Mouse (Mus musculus): ENCODE results near the gene Dstn. TPM values are rescaled to one million over a fixed set of nuclear protein-coding genes. Genes with fewer than 3 reads are reported as not detected.

Dstn gene
- total RNA-seq, 2 experiments from 2014 or later: 21.0 to 27.2 TPM

DNA sequence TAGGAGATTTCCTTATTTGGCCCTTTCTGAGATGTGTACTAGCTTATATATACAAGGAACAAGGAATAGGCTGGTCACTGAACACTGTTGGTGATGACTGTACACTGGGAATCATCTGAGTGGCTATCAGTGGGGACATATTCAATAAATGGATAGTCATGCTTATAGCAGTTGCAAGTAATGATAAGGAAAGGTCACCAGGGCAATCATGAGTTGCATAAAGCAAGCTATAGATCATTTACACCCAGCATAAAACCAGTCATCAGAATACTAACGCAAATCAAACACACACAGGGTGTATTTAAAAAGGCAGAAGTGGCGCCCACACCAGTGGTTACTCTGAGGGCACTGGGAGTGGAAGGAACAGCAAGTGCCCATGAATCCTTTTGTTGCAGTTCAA, 2.9 kb upstream of the Dstn start:
- intact Hi-C loops (cut with DNase I): loop anchor here (5.0 kb wide), 1 partner anchor 45 kb away; no protein-coding TSS in a partner anchor
- no peak for DNase-seq

DNA sequence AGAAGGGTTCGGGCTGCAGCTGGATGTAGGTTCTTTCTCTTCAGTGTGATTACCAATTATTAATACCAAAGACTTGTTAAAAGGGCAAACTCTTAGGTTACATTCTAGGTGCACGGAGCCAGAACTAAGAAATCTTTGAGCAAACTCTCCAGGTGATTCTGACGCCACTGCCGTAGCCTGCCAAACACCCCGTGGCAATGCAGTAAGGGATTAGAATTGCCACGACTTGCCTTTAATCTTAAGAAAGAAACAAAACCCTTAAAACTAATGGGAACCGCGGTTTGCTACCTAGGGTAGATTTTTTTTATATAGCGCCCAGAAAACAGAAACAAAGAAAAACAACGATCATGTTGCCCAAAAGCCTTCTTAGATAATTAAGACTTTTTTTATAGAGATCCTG, 899 bp upstream of the Dstn start:
- no peak for DNase-seq
- intact Hi-C loops (cut with DNase I): loop anchor here (5.0 kb wide), 1 partner anchor 47 kb away; no protein-coding TSS in a partner anchor

- intact Hi-C loops (cut with DNase I): loop anchor here (5.0 kb wide), 1 partner anchor 52 kb away; no protein-coding TSS in a partner anchor
Observed at GRCm38 (mm10) chr2:143915600-143916135, 548 bp downstream of the Dstn start.

DNA sequence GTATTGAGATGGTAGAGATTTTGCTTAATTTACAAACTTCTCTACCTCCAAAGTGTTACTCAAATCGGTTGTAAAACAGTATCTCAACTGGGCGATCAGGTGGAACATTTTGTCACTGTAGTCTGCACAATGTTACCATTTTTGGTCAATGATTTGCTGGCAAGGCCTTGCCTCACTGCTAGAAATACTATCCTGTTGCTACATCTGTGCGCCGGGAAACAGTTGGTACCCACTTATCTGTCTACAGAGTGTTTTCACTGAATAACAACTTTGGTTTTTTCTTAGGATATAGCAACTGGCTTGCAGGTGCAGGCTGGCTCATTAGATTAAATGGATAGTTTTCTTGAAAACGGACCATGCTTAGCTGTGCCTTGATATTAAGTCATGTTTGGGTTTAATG, 1.1 kb downstream of the Dstn start:
- intact Hi-C loops (cut with DNase I): loop anchor here (5.0 kb wide), 1 partner anchor 51 kb away; no protein-coding TSS in a partner anchor
- no peak for DNase-seq

More at GRCm38 (mm10) chr2:143915600-143916135, 548 bp downstream of the Dstn start:
- no peak for DNase-seq

DNA sequence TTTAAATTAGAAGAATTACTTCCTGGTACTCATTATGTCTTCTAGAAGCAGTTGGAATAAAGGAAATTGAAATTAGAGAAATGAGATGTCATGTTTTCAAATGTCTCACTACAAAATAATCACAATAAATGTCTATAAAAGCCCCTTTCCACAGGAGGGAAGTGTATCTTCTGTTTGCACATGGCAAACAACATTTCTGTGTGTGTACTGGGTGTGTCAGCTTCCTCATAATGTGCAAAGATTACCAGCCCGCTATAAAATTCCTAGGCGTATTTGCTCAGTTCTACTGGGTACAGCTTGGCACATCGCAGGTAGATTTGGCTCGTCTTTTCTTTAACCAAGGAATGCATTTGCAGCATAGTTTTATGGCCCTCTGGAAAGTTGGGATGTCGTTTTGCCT, 2.5 kb downstream of the Dstn start:
- no peak for DNase-seq
- intact Hi-C loops (cut with DNase I): loop anchor here (5.0 kb wide), 1 partner anchor 50 kb away; no protein-coding TSS in a partner anchor

DNA sequence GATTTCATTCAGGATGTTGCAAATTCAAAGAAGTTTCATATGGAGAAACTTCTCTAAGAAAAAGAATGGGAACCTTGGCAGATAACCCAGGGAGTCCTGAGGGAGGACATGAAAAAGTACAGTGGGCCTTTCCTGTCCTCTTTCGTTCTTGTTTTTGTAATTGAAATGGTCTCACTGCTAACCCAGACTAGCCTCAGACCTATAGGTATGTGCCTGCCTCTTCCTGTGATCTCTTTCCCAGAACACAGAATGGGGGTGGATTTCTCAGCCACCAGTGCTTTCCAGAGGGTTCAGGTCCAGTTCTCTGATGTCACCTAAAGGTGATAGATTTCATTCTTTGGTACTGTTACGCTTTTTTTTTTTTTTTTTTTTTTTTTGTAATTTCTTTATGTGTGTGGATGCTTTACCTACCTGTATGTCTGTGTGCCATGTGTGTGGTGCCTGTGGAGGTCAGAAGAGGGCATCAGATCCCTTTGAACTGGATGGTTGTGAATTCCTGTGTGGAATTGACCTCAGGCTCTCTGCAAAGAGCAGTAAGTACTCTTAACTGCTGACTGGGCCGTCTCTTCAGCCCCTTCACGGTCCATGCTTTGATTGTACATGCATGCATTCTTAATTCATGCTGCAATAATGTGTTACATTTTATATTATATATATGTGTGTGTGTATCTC, 3.8 kb downstream of the Dstn start:
- DNase-seq: no peak
- intact Hi-C loops (cut with DNase I): loop anchor here (5.0 kb wide), 1 partner anchor 48 kb away; no protein-coding TSS in a partner anchor

DNA sequence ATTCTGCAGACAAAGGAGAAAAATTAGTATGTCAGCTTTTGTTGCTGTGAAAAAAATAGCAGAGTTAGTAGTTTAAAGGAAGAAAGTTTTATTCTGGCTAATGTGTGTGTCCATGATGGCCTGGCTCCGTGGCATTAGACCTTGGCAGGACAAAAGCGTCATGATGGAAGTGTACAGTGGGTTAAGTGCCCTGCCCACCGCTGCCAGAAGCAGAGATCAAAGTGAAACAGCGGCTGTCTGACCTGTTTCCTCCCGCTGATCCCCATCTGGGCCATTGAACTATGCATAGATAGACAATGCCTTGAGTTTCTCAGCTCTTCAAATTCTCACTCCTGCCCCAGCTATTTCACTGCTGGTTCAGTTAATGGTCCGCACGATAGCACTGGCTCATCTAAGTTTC, 9.0 kb downstream of the Dstn start:
- intact Hi-C loops (cut with DNase I): no loop called here

DNA sequence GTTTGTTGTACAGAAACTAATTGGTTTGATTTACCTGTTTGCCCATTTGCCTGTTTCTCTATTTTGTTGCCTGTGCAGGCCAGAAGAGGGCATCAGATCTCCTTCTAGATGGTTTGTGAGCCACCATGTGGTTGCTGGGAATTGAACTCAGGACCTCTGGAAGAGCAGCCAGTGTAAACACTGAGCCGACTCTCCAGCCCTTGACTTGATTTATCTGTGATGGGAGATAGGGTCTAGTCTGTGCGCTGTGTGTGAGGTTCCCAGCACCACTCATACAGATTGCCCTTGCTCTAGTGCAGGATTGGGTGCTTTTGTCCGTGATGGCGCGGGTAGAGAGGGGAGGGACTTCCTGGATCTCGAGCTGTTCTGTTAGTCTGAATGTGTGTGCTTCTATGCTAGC, 10.7 kb downstream of the Dstn start:
- no peak for DNase-seq
- intact Hi-C loops (cut with DNase I): no loop called here

More for the DNA sequence above, 9.0 kb downstream of the Dstn start:
- DNase-seq: no peak

- no peak for DNase-seq
Observed at GRCm38 (mm10) chr2:143929607-143930311, 14.6 kb downstream of the Dstn start.

GRCm38 (mm10) chr2:143932340-143932873, 17.3 kb downstream of the Dstn start:
- intact Hi-C loops (cut with DNase I): no loop called here
- DNase-seq: no peak

More at GRCm38 (mm10) chr2:143929607-143930311, 14.6 kb downstream of the Dstn start:
- intact Hi-C loops (cut with DNase I): no loop called here

GRCm38 (mm10) chr2:143933516-143933915, 18.4 kb downstream of the Dstn start:
- DNase-seq: no peak
- intact Hi-C loops (cut with DNase I): no loop called here

GRCm38 (mm10) chr2:143934439-143934838, 19.3 kb downstream of the Dstn start:
- DNase-seq: no peak
- intact Hi-C loops (cut with DNase I): no loop called here

GRCm38 (mm10) chr2:143937861-143938260, 22.7 kb downstream of the Dstn start:
- no peak for DNase-seq
- intact Hi-C loops (cut with DNase I): no loop called here

- DNase-seq: no peak
Observed at GRCm38 (mm10) chr2:143940406-143940805, 25.3 kb downstream of the Dstn start.

GRCm38 (mm10) chr2:143944796-143945195, 29.7 kb downstream of the Dstn start:
- intact Hi-C loops (cut with DNase I): no loop called here
- DNase-seq: no peak

More at GRCm38 (mm10) chr2:143940406-143940805, 25.3 kb downstream of the Dstn start:
- intact Hi-C loops (cut with DNase I): no loop called here

DNA sequence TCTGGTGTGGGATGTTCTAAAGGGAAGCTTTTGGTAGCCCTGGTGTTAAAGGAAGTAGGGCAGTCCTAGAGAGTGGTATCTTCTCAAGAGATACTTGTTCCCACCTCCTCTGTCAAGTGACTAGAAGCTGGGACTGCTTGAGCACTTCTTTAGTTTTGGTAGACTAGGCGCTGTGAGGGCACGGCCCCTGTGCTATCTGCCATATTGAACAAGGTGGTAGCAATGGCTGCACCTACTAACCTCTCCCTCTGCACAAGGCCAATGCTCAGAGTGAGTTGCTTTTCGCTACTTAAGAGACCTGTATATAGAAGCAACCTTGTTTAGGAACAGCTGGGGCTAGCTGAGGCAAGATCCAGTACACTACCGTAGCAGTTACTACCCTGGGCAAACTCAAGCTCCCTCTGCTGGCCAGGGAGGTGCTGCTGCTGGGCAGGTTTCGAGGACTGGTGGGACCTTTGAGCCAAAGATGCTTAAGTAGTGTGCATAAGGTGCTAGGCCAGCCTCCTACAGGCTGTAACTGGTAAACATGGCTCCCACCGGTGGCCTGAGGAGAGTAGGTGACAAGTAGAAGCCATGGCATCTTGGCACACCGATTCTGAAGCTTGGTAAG, 30.5 kb downstream of the Dstn start:
- intact Hi-C loops (cut with DNase I): no loop called here
- DNase-seq: no peak

GRCm38 (mm10) chr2:143946399-143946798, 31.3 kb downstream of the Dstn start:
- DNase-seq: no peak
- intact Hi-C loops (cut with DNase I): no loop called here

DNA sequence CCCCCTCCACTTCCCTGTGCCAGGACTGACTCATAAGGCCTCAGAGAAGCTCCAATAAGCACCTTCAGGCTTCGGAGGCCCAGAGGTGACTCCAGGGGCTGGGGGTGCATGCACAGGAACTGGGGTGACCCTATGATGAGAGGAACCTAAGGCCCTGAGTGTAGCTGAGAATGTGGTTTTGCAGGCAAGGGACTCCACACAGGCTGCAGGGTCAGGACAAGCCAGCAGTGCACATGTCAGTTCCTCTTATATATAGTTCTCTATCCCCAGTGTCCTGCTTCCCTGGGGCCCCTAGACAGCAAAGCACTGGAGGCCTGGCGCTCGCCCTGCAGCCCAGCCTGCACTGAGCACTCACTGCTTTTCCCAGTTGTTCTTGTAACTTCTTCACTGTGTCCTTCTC, 32.9 kb downstream of the Dstn start:
- intact Hi-C loops (cut with DNase I): no loop called here
- peak in 1 of 2 experiments; percentile 10 for DNase-seq

DNA sequence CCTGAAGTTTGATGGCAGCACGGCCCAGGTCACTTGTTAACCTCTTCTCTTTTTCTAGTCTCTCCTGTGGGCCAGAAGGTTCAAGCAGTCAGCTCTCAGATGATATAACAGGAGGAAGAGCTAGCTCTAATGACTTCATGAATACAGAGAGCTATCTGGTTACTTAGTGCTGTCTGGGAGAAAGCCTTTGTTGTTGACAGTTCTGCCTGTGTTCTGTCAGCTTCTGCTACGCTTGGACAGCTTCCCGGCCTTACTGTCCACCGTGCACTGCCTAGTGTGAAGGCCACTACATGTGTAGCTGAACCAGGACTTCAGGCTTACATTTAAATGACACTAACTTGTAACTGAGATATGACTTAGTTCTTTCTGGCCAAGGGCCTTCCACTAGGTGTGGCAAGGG, 33.3 kb downstream of the Dstn start:
- peak in 1 of 2 experiments; percentile 3 for DNase-seq
- intact Hi-C loops (cut with DNase I): no loop called here

- intact Hi-C loops (cut with DNase I): no loop called here
- DNase-seq: peak in 1 of 2 experiments; percentile 8
Observed at GRCm38 (mm10) chr2:143949217-143949616, 34.1 kb downstream of the Dstn start.
